In genomic region chr10:68350798-68351197, GRCm38 (mm10) we compare ENCODE assay signal across 22 mouse cellular contexts.
DNase-seq lines count a peak whose midpoint lies in the region; ATAC-seq and TF ChIP-seq lines count a peak whose summit lies in the region.
"Had no signal": no experiment of that assay in that cellular context is flagged by ENCODE, and none has a peak within 500 bp of the region (broad histone marks: within the 10 kb centered on the region; RNA-seq: fewer than 3 reads in every experiment).

No protein-coding gene starts in this region.

- no peaks in the 10 kb centered on the region for H3K27me3 ChIP-seq in kidney, embryonic 16.5 days (ENCODE audit: insufficient read depth, low read length)
- H3K27me3 ChIP-seq in testis, adult 2 months (ENCODE audit: control insufficient read depth, insufficient read depth, low read length) = no peaks in the 10 kb centered on the region
- H3K27me3 ChIP-seq: embryonic facial prominence, embryonic 15.5 days; Patski had no signal

- no peak for DNase-seq in kidney, postnatal 10 days
- DNase-seq in testis, postnatal 10 days (ENCODE audit: low spot score) = no peak
- peak; percentile 51 for DNase-seq in R1 (ENCODE audit: low read depth, low spot score)
- DNase-seq in cerebellum, postnatal 14 days = no peak
- DNase-seq: adrenal gland, adult 8-10 months; adrenal gland, postnatal 36 days; cerebellum, adult 2 months; cerebellum, postnatal 10 days; embryo, embryonic 11 days; gastrocnemius, adult 2 months; gastrocnemius, postnatal 36 days; heart, adult 18-20 months; heart, postnatal 10 days had no signal

- WGBS in kidney, embryonic 16.5 days = 86% methylated on average over 12 of the region's 12 CpGs

- H3K4me3 ChIP-seq in kidney, embryonic 16.5 days (ENCODE audit: low read length) = no peak overlapping the region
- H3K4me3 ChIP-seq in testis, adult 2 months (ENCODE audit: control insufficient read depth, low read depth, low read length) = peak overlapping the region; percentile 78
- H3K4me3 ChIP-seq: embryonic facial prominence, embryonic 15.5 days; erythroblast, embryonic 14.5 days; forebrain, embryonic 10.5 days; gastrocnemius, adult 2 months; heart, embryonic 10.5 days had no signal

- H3K4me2 ChIP-seq in kidney, embryonic 16.5 days (replicated peaks; ENCODE audit: low read depth, low read length) = no peak overlapping the region
- H3K4me2 ChIP-seq: embryonic facial prominence, embryonic 15.5 days; hindbrain, embryonic 14.5 days had no signal

- H3K4me1 ChIP-seq in kidney, embryonic 16.5 days (ENCODE audit: insufficient read depth, low read length) = peaks cover 44% of the 10 kb centered on the region
- H3K4me1 ChIP-seq in testis, adult 2 months (ENCODE audit: control insufficient read depth, insufficient read depth, low read length) = peaks cover 2% of the 10 kb centered on the region; the same call in 1 of the 2 replicates

- H3K27ac ChIP-seq in kidney, embryonic 16.5 days (ENCODE audit: low read length) = peak overlapping the region; percentile 85
- no peak overlapping the region for H3K27ac ChIP-seq in testis, adult 2 months (ENCODE audit: control insufficient read depth, insufficient read depth, low read depth, low read length)
- H3K27ac ChIP-seq: embryonic facial prominence, embryonic 15.5 days; forebrain, embryonic 10.5 days; gastrocnemius, adult 2 months; heart, embryonic 10.5 days; hindbrain, embryonic 14.5 days had no signal

- no peaks in the 10 kb centered on the region for H3K36me3 ChIP-seq in kidney, embryonic 16.5 days (ENCODE audit: insufficient read depth, low read length)
- no peaks in the 10 kb centered on the region for H3K36me3 ChIP-seq in testis, adult 2 months (ENCODE audit: control insufficient read depth, insufficient read depth, low read length)
- H3K36me3 ChIP-seq: embryonic facial prominence, embryonic 15.5 days; forebrain, embryonic 10.5 days; heart, embryonic 10.5 days had no signal

- ATAC-seq in kidney, embryonic 16.5 days (ENCODE audit: low FRiP score, low TSS enrichment) = no peak
- ATAC-seq: forebrain, embryonic 14.5 days; Patski had no signal

- no peak overlapping the region for H3K9ac ChIP-seq in kidney, embryonic 16.5 days (replicated peaks; ENCODE audit: low read length)
- H3K9ac ChIP-seq: embryonic facial prominence, embryonic 15.5 days; hindbrain, embryonic 14.5 days had no signal

- no peak for TF ChIP-seq POLR2A in testis, adult 2 months (IDR thresholded peaks at IDR 0.05; ENCODE audit: control insufficient read depth, low read depth, low read length)

- TF ChIP-seq CTCF in testis, adult 2 months (IDR thresholded peaks at IDR 0.05; ENCODE audit: control insufficient read depth, insufficient read depth, insufficient replicate concordance, low read depth, low read length) = no peak

- H3K9me3 ChIP-seq in kidney, embryonic 16.5 days (ENCODE audit: low read length) = no peaks in the 10 kb centered on the region
- H3K9me3 ChIP-seq: embryonic facial prominence, embryonic 15.5 days; forebrain, embryonic 10.5 days; heart, embryonic 10.5 days had no signal
